Mouse (Mus musculus): Measurements from ENCODE around the gene Rfc3.

DNA sequence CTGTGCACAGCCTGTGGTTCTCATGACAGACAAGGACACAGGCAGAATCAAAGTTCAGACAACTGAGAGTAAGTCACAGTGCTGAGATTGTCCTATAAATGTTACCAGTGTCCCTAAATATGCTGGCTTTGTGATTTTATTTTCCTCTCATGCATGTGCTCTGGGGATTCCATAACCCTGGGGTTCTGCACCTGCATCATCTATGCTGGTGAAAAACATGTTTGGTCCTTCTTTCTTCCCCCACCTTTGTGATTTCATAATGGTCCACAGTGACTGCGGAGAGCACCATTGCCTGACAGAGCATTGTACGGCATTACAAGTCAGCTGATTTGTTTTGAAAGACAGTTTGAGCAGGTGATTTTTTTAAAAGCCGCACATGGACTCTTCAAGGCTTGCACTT is 45.1 kb downstream of the Rfc3 start, which contains the start of gene Vmn2r18:
- TF ChIP-seq GATA1 (IDR thresholded peaks at IDR 0.05; ENCODE audit: borderline replicate concordance, low read length) (no peak), FLI1 (IDR thresholded peaks at IDR 0.05; ENCODE audit: low read length) (no peak)

Data from megakaryocyte, embryonic 14.5 days (primary cell).